Mouse (Mus musculus) left cerebral cortex, postnatal 25 days (tissue): ENCODE measurements around the gene Rasgrp3. TPM values are rescaled to one million over a fixed set of nuclear protein-coding genes. Genes with fewer than 3 reads are reported as not detected.
"Not testable (repeated sequence)": the region's sequence is repeated elsewhere in the genome, so short reads cannot be mapped to it uniquely, and the experiment has no call there.

Experiments used
- DNase-seq, 2 experiments: peaks; one replicate each; pipeline ENCODE4 v3.0.0; 2022; ENCODE audit warnings: low spot score in 2 of 2, mixed read lengths in 1 of 2
- intact Hi-C: fragments of 180-260 bp; cut with DNase I; formaldehyde crosslinking; loops from one replicate; pipeline ENCODE4 v1.15.1; 2025
- total RNA-seq, 2 experiments: library from RNA; stranded (reverse); gene quantifications; 2 replicates each; pipeline ENCODE4 v1.2.3; 2021

The Rasgrp3 gene
- total RNA-seq, 2 experiments from 2014 or later: 10.4 to 10.9 TPM

DNA sequence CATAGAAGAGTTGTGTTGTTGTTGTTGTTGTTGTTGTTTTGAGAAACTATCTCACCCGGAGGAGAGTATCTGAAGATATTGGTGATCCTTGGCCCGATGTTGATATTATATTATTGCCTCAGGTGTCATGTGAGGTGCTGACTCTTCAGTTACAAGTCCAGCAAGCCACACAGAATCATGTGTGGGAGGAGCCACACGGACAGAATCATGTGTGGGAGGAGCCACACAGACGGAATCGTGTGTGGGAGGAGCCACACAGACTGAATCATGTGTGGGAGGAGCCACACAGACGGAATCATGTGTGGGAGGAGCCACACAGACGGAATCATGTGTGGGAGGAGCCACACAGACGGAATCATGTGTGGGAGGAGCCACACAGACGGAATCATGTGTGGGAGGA lies 20.4 kb downstream of the Rasgrp3 start:
- DNase-seq, intact Hi-C loops: not testable (repeated sequence)

DNA sequence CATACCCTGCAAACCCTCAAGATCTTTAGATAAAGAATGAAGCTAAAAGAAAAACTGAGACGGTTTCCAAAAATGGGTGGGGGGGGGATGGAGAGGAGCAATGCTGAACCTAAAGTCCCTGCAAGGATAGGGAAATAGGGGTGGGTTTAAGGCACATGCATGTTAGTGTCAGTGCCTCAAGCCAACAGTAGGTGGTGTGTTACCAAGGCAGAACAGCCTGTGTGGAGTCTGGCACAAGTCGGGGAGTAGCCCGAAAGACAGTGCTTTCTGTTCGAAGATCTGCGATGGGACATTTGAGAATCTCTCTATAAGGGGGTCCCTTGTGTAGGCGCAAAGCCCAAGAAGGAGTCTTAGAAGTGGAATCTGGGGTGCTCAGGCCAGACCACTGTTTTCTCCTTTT lies 24.9 kb downstream of the Rasgrp3 start:
- DNase-seq: no peak
- intact Hi-C loops: no loop called here

DNA sequence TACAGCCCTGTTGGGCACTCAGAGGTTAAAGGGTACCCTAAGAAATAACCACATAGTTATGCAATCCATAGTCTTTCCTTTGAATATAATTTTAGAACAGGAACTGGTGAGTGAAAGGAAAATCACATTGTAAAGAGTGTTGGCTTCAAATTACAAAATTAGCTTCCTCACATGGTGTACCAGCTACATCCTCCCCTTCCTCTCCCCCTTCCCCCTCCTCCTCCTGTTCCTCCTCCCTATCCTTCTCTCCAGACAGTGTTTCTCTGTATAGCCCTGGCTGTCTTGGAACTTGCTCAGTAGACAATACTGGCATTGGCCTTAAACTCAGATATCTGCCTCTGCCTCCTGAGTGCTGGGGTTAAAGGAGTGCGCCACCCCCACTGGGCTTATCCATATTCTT lies 26.1 kb downstream of the Rasgrp3 start:
- peak in 1 of 2 experiments; percentile 56 for DNase-seq
- intact Hi-C loops: no loop called here

DNA sequence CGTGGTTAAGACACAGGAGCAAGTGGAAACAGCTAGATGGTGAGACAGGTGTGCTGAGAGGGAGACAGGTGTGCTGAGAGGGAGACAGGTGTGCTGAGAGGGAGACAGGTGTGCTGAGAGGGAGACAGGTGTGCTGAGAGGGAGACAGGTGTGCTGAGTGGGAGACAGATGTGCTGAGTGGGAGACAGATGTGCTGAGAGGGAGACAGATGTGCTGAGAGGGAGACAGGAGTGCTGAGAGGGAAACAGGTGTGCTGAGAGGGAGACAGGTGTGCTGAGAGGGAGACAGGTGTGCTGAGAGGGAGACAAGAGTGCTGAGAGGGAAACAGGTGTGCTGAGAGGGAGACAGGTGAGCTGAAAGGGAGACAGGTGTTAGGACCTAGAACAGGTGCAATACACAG lies 27.5 kb downstream of the Rasgrp3 start:
- DNase-seq, intact Hi-C loops: not testable (repeated sequence)

DNA sequence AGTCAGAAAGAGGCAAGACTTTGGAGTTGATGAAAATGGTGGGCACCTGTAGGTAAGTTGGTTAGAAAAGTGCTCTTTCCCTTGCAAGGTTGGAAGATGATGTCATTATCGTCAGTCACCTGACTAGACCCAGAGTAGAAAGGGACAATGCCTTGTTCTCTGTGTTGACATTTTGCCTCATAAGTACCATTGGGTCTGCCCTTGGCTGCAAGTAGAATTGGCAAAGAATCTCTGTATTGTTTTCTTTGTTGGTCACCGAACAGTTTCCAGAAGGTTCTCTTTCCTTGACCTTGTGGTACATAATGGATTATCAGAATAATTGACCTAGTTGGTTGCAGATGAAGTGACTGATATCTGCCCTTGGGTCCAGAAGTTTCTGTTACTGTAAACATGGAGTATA lies 27.9 kb downstream of the Rasgrp3 start:
- intact Hi-C loops: no loop called here
- no peak for DNase-seq

DNA sequence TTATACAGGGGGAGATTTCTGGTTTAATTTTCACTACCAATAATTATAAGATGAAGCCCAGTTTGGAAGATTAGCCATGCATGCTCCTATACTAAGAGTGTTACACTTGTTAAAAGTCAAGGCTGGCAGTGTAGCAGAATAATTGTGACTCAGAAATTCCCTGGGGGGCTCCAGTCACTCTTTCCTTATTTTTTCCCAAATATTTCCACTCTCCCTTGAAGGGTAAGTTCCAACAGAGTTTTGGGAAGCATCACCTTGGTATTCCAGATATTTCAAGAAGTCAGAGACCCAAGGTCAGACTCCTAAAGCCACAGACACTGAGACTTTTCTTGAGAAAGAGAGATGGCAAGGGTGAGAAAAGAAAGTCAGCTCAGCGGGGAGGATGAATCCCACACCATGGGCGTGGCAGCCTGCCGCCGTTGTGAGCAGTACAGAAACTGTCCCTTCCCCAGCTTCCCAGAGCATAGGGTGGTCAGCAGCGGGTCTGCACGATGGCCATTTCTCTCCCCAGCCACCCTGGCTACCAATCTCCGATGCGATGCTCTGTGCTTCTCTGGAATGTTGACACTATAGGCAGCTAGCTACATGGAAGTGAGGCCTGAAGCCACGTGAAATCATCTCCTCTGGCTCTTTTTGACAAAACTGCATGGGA lies 28.8 kb downstream of the Rasgrp3 start:
- DNase-seq: no peak
- intact Hi-C loops: no loop called here

DNA sequence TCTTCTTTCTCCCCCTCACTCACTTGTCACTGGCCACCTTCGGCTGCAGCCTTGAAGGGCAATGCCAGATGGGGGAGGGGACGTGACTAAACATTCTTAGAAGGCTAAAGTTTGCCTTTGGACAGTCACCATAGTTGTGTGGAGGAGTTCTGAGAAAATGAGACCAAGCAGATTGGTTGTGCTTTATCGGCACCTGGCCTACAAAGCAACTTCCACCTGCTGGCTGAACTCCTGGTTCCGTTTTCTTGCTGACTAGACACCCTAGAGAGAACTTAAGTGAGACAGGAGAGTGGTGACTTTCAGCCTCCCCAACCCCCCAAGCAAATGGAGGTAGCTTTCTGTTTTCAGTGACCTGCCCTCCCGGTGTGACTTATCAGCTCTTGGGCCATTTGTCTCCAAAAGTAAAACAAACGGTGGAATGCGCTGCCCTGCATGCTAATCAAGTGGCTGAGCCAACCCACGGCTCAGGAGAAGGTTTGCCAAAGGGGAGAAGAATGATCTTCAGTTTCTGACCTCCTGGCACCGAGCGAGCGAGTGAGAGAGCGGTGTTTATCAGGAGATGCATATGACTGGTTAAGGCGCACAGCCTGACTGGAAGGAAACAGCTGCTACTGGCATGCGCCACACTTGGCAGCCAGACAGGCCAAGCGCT lies 29.4 kb downstream of the Rasgrp3 start:
- peak; percentile 68 to 91 for DNase-seq
- intact Hi-C loops: loop anchor here (5.0 kb wide), 1 partner anchor 57 kb away; no protein-coding TSS in a partner anchor

DNA sequence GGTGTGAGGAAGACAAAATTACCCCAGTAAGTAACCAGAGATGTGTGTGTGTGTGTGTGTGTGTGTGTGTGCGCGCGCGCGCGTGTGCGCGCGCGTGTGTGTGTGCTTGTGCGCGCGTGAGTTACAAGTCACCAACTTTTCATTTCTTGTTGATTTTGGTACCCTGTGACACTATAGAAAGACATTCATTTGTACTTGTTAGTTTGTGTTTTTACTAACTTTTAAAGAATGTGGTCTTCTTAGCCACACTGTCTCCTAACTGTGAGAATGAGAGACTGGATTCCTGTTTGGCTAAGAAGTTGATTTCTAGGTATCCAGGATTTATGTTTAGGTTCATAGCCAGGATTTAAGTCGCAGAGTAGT lies 29.9 kb downstream of the Rasgrp3 start:
- intact Hi-C loops: loop anchor here (5.0 kb wide), 1 partner anchor 57 kb away; no protein-coding TSS in a partner anchor
- DNase-seq: no peak

DNA sequence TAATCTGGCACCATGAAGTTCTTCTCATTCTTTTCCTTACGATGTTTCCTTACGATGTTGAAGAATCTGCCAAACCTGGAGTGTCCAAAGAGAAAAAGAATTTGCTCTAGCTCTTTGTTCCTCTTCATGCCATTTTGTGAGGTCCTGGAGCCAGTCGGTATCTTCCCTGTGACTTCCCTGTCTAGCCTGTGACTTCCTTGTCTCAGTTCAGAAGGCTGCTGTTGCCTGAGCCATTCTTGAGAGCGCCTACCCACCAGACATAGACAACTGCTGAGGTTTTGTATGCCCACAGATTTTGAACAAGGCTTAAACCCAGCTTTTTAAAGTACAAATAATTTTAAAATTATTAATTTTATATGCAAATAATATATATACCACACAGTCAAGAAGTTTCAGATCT lies 31.3 kb downstream of the Rasgrp3 start:
- intact Hi-C loops: loop anchor here (5.0 kb wide), 1 partner anchor 55 kb away; no protein-coding TSS in a partner anchor
- no peak for DNase-seq

DNA sequence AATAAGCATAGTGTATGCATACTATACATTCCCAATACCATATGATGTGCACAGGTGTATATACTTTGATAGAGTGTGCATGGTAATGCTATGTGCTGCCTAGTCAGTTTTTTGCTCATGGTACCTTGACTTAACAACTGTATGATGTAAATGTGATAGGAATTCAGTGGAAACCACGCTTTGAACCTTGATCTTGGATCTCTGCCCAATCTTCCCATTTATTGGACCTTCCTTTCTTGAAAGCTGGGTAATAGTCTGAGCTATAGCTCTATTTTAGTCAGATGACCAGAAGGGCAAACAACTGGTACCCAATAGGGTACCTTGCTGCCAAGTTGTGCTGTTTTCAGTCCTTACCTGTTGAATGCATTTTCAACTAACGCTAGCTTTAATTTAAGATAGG lies 31.8 kb downstream of the Rasgrp3 start:
- no peak for DNase-seq
- intact Hi-C loops: loop anchor here (5.0 kb wide), 1 partner anchor 55 kb away; no protein-coding TSS in a partner anchor

DNA sequence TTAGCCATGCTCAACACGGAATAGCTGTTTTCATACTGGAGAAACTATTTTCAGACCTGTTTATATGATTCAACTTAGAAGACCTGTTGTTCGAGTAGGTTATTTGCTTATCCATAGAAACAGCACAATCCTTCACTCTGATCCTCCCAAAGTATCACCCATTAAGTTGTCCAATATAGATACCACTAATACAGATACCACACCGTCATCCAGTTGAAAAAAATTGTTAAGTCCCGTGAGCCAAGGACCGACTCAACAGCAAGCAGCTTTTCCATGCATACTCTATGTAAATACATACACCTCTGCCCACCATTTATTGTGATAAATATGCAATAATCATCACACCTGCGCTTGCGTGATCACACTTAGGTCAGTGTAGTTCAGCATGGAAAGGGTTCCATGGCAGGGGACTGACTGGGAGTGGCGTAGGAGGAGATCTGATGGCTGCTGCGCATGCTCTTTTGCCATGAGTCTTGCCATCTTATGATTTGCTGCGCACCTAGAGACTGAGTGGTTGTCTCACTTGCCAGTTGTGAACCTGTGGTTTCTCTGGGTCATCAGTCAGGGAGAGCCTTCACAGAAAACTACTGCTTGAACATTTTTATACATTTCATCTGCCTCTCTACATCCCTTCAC lies 32.9 kb downstream of the Rasgrp3 start:
- intact Hi-C loops: loop anchor here (5.0 kb wide), 1 partner anchor 54 kb away; no protein-coding TSS in a partner anchor

DNA sequence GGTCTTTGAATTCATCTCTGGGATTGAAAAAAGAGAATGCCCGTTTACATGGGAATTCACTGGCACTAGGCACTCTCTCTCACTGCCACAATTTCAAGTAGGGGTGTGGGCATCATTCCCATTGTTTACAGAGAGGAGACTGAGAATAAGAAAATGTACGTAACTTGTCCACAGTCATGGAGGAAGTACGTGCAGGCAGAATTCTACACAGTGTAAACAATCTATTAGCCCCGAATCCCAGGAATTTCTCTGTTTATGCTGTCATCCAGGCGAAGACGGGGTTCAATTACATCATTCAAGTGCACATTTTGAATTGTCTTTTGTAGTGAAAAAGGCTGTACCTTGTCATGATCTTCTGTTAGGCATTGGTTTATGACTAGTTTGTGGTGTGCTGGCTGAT lies 34.6 kb downstream of the Rasgrp3 start:
- intact Hi-C loops: no loop called here
- no peak for DNase-seq

More for the DNA sequence above, 32.9 kb downstream of the Rasgrp3 start:
- no peak for DNase-seq

DNA sequence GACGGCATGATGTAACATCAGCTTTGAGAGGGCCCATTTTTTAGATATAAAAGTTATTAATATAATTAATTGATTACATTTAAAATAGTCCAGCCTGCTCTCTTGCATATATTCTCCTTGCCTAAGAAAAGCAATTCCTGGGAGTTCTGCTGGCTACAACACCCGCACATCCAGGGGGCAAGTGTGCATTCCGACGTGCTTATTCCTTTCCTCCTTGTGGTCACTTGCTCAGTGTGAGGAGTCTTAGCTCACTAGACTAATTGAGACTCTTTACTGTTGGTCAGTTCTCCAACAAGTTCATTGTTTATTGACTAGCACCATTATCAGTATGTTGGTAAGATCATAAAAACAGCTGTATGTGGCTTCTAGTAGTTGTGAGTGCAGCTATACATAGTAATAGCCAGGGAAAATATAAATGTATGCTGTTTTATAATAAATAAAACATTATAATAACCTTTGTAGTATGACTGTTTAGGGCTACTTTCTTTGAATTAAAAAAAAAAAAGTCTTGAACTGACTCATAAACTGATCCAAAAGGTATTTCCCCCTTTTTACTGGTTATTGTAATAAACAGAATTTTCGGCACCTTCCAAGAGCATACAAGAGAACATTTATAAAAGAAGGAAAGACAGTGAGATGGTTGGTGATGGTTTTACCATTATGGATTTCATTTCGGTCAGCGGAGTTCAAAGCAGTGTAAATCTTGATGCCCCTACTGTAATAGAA lies 35.4 kb downstream of the Rasgrp3 start:
- no peak for DNase-seq
- intact Hi-C loops: no loop called here

DNA sequence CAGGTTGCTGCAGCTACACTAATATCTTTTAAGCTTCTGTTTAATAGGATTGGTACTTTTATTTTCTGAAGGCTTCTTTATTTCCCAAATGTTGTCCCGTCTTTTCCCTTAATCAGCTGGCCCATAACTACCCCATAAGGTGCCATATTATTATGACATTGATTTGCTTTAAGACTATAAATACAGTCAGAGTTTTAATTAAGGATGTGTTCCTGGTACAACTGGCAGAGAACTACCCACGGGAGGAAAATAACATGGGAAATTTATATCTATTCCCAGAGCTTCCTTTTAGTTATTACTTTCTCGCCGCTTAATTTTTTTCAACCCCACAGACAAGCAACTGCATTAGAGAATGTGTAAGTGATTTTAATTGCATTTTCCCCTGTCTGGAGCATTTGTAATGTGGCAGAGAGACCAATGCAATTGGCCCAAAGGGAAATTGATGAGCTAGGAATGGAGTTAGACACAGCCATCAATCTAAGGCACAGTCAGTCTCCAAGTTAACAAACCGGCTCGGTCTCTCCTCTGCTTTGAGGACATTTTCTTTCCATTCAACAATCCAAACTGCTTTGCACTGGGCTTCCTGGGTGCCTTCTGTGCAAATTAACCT lies 36.1 kb downstream of the Rasgrp3 start:
- no peak for DNase-seq
- intact Hi-C loops: no loop called here

DNA sequence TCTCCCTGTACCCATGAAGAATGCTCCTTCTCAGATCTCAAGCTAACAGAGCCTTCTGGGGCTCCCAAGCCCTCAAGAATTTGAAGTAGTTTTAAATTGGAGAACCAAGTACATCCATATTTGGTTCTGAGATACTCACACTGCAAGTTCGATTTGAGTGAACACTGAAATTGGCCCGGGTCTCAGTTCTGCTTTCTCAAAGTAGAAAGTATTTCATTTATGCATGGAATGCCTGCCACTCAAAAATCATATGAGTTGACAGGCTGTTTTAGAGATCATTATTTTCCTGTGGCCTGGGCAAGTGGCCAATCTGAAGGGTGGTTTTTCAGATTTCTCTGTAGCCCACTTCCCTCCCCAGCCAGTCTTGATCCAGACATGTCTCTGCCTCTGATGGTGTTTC lies 36.7 kb downstream of the Rasgrp3 start:
- DNase-seq: no peak
- intact Hi-C loops: no loop called here

DNA sequence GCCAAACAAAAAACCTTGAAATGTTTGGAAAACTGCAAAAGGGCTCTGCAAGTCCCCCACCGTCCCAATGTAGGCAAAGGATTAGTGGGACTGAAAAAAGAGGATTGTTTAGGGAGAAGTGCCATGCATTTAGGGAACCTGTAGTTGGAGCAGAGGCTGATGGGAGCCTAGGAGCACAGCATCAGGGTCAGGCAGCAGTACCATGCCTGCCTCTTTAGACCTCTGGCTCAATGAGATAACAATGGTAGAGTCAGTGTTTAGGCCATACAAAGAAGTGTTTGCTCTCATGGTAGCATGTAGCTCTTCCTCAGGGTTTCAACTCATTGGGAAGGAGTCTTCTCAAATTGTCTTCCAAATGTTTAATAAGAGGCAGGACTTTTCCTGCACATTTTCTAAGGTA lies 40.3 kb downstream of the Rasgrp3 start:
- DNase-seq: no peak
- intact Hi-C loops: no loop called here

DNA sequence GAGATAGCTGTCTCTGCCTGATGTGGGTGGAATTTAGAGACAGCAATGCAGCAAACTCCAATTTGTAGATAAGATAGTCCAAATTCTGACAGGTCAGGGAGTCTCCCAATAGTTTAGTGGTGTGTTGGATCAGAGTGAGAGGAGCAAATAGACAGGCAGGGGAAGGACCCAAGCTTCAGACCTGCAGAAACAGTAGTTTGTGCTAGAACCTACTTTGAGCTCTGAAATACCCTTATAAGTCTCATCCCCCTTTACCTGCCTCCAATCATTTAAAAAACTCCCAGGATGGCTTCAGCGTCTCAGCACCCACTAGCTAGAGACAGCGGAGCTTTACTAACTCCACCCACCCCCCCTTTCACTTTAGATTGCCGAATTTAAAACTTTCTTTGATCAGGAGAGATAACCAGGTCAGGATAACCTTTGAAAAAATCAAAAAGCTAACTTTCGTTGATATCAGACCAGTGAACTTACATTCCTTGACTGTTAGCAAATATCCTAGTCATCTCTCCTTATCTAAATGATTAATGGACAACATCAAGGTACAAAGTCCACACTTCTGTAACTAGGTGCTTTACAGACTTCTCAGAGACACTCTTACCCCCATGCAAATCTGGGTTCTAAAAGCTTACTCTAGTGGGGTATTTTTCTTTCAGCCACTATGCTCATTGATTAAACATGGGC lies 41.2 kb downstream of the Rasgrp3 start:
- no peak for DNase-seq
- intact Hi-C loops: no loop called here

DNA sequence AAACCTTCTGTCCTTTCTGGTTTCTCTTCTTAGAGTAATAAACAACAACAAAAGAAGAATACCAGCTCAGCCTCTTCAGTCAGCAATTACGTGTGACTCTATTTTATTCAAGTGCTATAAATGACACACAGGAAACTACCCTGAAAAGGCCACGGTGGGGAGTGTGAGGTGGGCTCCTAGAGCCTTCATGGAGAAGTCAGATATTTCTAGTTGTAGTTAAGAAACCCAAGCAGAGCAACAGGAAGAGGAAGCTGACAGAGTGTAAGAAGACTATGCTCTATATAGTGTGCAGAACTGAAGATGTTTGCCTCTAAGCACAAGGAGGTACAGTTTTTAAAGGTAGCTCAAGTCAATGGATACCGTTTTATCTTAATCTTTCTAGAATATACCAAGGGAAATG lies 42.0 kb downstream of the Rasgrp3 start:
- intact Hi-C loops: no loop called here
- DNase-seq: no peak

DNA sequence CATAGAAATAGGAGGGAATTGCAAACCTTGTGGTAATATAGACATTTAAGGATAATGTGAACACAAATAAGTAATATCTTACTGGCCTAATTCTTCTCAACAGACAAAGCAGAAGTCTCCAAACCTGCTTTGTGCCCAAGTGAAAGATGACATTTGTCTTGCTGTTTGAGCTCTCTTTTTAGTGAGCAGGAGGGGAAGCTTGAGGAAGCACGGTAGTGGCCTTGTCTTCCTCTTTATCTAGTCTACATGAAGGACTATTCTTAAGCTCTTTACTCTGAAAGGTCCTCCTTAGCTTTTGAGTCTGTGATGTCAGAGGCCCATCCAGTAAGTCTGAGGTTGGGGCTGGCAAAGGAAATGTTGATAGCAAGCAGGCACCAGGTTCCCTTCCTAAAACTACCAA lies 43.1 kb downstream of the Rasgrp3 start:
- no peak for DNase-seq
- intact Hi-C loops: no loop called here
